Mouse (Mus musculus) MEL (cell line): ENCODE measurements around the gene Fam57b. TPM values are rescaled to one million over a fixed set of nuclear protein-coding genes. Genes with fewer than 3 reads are reported as not detected.
A peak's percentile ranks its signal among the peaks of the same experiment; 100 is the strongest.

Source experiments
- DNase-seq: peaks from one replicate; pipeline ENCODE4 v3.0.0; 2011; ENCODE audit warnings: low read depth, low spot score
- H3K27ac ChIP-seq: 2 replicates; pipeline ENCODE4 v1.5.1; 2012; ENCODE audit warnings: low read depth, mild to moderate bottlenecking, control low read depth, low read length, moderate library complexity; ENCODE audit not compliant: control insufficient read depth
- H3K27me3 ChIP-seq, 2 experiments: fragments of 150-350 bp in 1 of 2; sonication (generic) in 1 of 2; 2 replicates each; pipeline ENCODE4 v1.6.1; 2012; ENCODE audit warnings: low read length in 2 of 2, mild to moderate bottlenecking in 2 of 2, improper control_type of control experiment in 1 of 2, moderate library complexity in 1 of 2; ENCODE audit not compliant: insufficient read depth in 2 of 2, control insufficient read depth in 1 of 2
- H3K36me3 ChIP-seq, 2 experiments: 2 replicates each; pipeline ENCODE4 v1.6.1; 2012 to 2014; ENCODE audit warnings: low read length in 2 of 2, improper control_type of control experiment in 1 of 2, inconsistent platforms in 1 of 2, mild to moderate bottlenecking in 1 of 2; ENCODE audit not compliant: insufficient read depth in 2 of 2, control insufficient read depth in 1 of 2
- H3K4me1 ChIP-seq, 2 experiments: fragments of 150-350 bp in 1 of 2; sonication (generic) in 1 of 2; 2 replicates each; pipeline ENCODE4 v1.6.1; 2012; ENCODE audit warnings: low read length in 2 of 2, improper control_type of control experiment in 1 of 2, mild to moderate bottlenecking in 1 of 2; ENCODE audit not compliant: insufficient read depth in 2 of 2, control insufficient read depth in 1 of 2
- H3K4me3 ChIP-seq, 2 experiments: fragments of 150-350 bp in 1 of 2; sonication (generic) in 1 of 2; 2 replicates each; pipeline ENCODE4 v1.5.1; 2012; ENCODE audit warnings: low read depth in 2 of 2, low read length in 2 of 2, mild to moderate bottlenecking in 2 of 2, moderate library complexity in 2 of 2, control low read depth in 1 of 2, improper control_type of control experiment in 1 of 2; ENCODE audit not compliant: control insufficient read depth in 1 of 2, insufficient read depth in 1 of 2
- H3K79me2 ChIP-seq: 2 replicates; pipeline ENCODE4 v1.6.1; 2012; ENCODE audit warnings: mild to moderate bottlenecking, low read length, moderate library complexity; ENCODE audit not compliant: control insufficient read depth, poor library complexity, insufficient read depth
- H3K9ac ChIP-seq: 2 replicates; pipeline ENCODE4 v1.6.1; 2012; ENCODE audit warnings: low read depth, mild to moderate bottlenecking, control low read depth, low read length, moderate library complexity; ENCODE audit not compliant: control insufficient read depth, poor library complexity, severe bottlenecking
- H3K9me3 ChIP-seq: fragments of 150-350 bp; sonication (generic); replicated peaks from 2 replicates; pipeline ENCODE4 v1.6.1; 2012; ENCODE audit warnings: mild to moderate bottlenecking, low read length, improper control_type of control experiment, moderate library complexity; ENCODE audit not compliant: insufficient read depth
- BHLHE40 ChIP-seq: IDR thresholded peaks from 2 replicates; pipeline ENCODE4 v1.6.1; 2012; ENCODE audit warnings: low read depth, mild to moderate bottlenecking, inconsistent platforms, low read length, improper control_type of control experiment, borderline replicate concordance
- CHD1 ChIP-seq: IDR thresholded peaks from 2 replicates; pipeline ENCODE4 v1.6.1; 2012; ENCODE audit warnings: low read depth, mild to moderate bottlenecking, inconsistent platforms, low read length, improper control_type of control experiment
- CTCF ChIP-seq, 3 experiments: IDR thresholded peaks in 2 of 3; conservative IDR thresholded peaks in 1 of 3; 2 replicates each; pipeline ENCODE4 v1.5.1; 2011 to 2012; ENCODE audit warnings: low read length in 3 of 3, low read depth in 2 of 3, mild to moderate bottlenecking in 2 of 3, improper control_type of control experiment in 1 of 3, inconsistent platforms in 1 of 3, mixed read lengths in 1 of 3, moderate library complexity in 1 of 3; ENCODE audit not compliant: control insufficient read depth in 1 of 3, insufficient read depth in 1 of 3, poor library complexity in 1 of 3, severe bottlenecking in 1 of 3
- E2F4 ChIP-seq: IDR thresholded peaks from 2 replicates; pipeline ENCODE4 v1.6.1; 2011; ENCODE audit warnings: low read depth, low read length, improper control_type of control experiment, borderline replicate concordance
- ELF1 ChIP-seq: IDR thresholded peaks from 2 replicates; pipeline ENCODE4 v1.6.1; 2014; ENCODE audit warnings: low read depth, mild to moderate bottlenecking, inconsistent platforms, low read length, improper control_type of control experiment, moderate library complexity
- ETS1 ChIP-seq: IDR thresholded peaks from 2 replicates; pipeline ENCODE4 v1.6.1; 2012; ENCODE audit warnings: low read depth, mild to moderate bottlenecking, inconsistent platforms, low read length, improper control_type of control experiment, moderate library complexity
- GATA1 ChIP-seq: IDR thresholded peaks from 2 replicates; pipeline ENCODE4 v1.6.1; 2011; ENCODE audit warnings: low read depth, low read length, improper control_type of control experiment
- HCFC1 ChIP-seq: IDR thresholded peaks from 2 replicates; pipeline ENCODE4 v1.6.1; 2012; ENCODE audit warnings: low read depth, mild to moderate bottlenecking, inconsistent platforms, low read length, improper control_type of control experiment, moderate library complexity
- KAT2A ChIP-seq: conservative IDR thresholded peaks from 2 replicates; pipeline ENCODE4 v1.6.1; 2012; ENCODE audit warnings: low read depth, low read length, improper control_type of control experiment, inconsistent platforms
- MAFK ChIP-seq: IDR thresholded peaks from 2 replicates; pipeline ENCODE4 v1.6.1; 2011; ENCODE audit warnings: low read depth, mild to moderate bottlenecking, low read length, improper control_type of control experiment, borderline replicate concordance
- MEF2A ChIP-seq: IDR thresholded peaks from 2 replicates; pipeline ENCODE4 v1.6.1; 2014; ENCODE audit warnings: low read depth, mild to moderate bottlenecking, inconsistent platforms, low read length, improper control_type of control experiment; ENCODE audit not compliant: poor library complexity, insufficient replicate concordance, severe bottlenecking; ENCODE audit errors: extremely low read depth
- MXI1 ChIP-seq: IDR thresholded peaks from 2 replicates; pipeline ENCODE4 v1.6.1; 2011; ENCODE audit warnings: mild to moderate bottlenecking, low read depth, low read length, improper control_type of control experiment
- MYC ChIP-seq: IDR thresholded peaks from 2 replicates; pipeline ENCODE4 v1.6.1; 2011; ENCODE audit warnings: low read depth, mild to moderate bottlenecking, low read length, improper control_type of control experiment, moderate library complexity
- NELFE ChIP-seq: IDR thresholded peaks from 2 replicates; pipeline ENCODE4 v1.6.1; 2011; ENCODE audit warnings: low read depth, low read length, improper control_type of control experiment
- NRF1 ChIP-seq: IDR thresholded peaks from 2 replicates; pipeline ENCODE4 v1.6.1; 2014; ENCODE audit warnings: low read depth, mild to moderate bottlenecking, inconsistent platforms, low read length, improper control_type of control experiment, moderate library complexity; ENCODE audit not compliant: poor library complexity, insufficient read depth, severe bottlenecking
- POLR2AphosphoS2 ChIP-seq: IDR thresholded peaks from 2 replicates; pipeline ENCODE4 v1.6.1; 2011; ENCODE audit warnings: low read length, improper control_type of control experiment
- RAD21 ChIP-seq: IDR thresholded peaks from 2 replicates; pipeline ENCODE4 v1.6.1; 2011; ENCODE audit warnings: mild to moderate bottlenecking, low read depth, low read length, improper control_type of control experiment
- RCOR1 ChIP-seq: IDR thresholded peaks from 2 replicates; pipeline ENCODE4 v1.6.1; 2012; ENCODE audit warnings: low read depth, mild to moderate bottlenecking, inconsistent platforms, low read length, improper control_type of control experiment
- SIN3A ChIP-seq: IDR thresholded peaks from 2 replicates; pipeline ENCODE4 v1.6.1; 2012; ENCODE audit warnings: low read length, improper control_type of control experiment, inconsistent platforms
- SMC3 ChIP-seq: IDR thresholded peaks from 2 replicates; pipeline ENCODE4 v1.6.1; 2011; ENCODE audit warnings: low read depth, low read length, improper control_type of control experiment
- TAL1 ChIP-seq: IDR thresholded peaks from 2 replicates; pipeline ENCODE4 v1.6.1; 2012; ENCODE audit warnings: mild to moderate bottlenecking, inconsistent platforms, low read length, moderate library complexity, mixed read lengths
- TBP ChIP-seq: IDR thresholded peaks from 2 replicates; pipeline ENCODE4 v1.8.0; 2011; ENCODE audit warnings: low read depth, low read length, improper control_type of control experiment
- UBTF ChIP-seq: IDR thresholded peaks from 2 replicates; pipeline ENCODE4 v1.6.1; 2012; ENCODE audit warnings: low read depth, mild to moderate bottlenecking, inconsistent platforms, low read length, improper control_type of control experiment, moderate library complexity, borderline replicate concordance; ENCODE audit not compliant: insufficient read depth
- USF1 ChIP-seq: IDR thresholded peaks from 2 replicates; pipeline ENCODE4 v1.6.1; 2014; ENCODE audit warnings: low read depth, mild to moderate bottlenecking, inconsistent platforms, low read length, improper control_type of control experiment, moderate library complexity
- ZC3H11A ChIP-seq: IDR thresholded peaks from 2 replicates; pipeline ENCODE4 v1.6.1; 2012; ENCODE audit warnings: low read depth, mild to moderate bottlenecking, inconsistent platforms, low read length, improper control_type of control experiment
- ZKSCAN1 ChIP-seq: IDR thresholded peaks from 2 replicates; pipeline ENCODE4 v1.6.1; 2012; ENCODE audit warnings: low read depth, mild to moderate bottlenecking, inconsistent platforms, low read length, improper control_type of control experiment, moderate library complexity
- ZMIZ1 ChIP-seq: IDR thresholded peaks from 2 replicates; pipeline ENCODE4 v1.6.1; 2012; ENCODE audit warnings: low read depth, mild to moderate bottlenecking, inconsistent platforms, low read length, improper control_type of control experiment, moderate library complexity
- ZNF384 ChIP-seq: IDR thresholded peaks from 2 replicates; pipeline ENCODE4 v1.6.1; 2012; ENCODE audit warnings: low read depth, mild to moderate bottlenecking, inconsistent platforms, low read length, improper control_type of control experiment
- polyA plus RNA-seq, 2 experiments: library from polyadenylated mRNA; stranded (reverse) in 1 of 2; unstranded in 1 of 2; fragments of >175 nt in 1 of 2; fragments of >200 nt in 1 of 2; gene quantifications; 2 replicates each; pipeline versions ENCODE4 v1.2.1 to v1.2.4; 2012; ENCODE audit warnings: low replicate concordance in 2 of 2, low read depth in 1 of 2; ENCODE audit not compliant: insufficient read length in 2 of 2, insufficient read depth in 1 of 2, missing spikeins in 1 of 2
- total RNA-seq: library from RNA; depleted of rRNA; stranded (reverse); fragments of 300-350 nt; gene quantifications from 2 replicates; pipeline ENCODE4 v1.2.3, GENCODE M21; 2012

The Fam57b gene
- total and polyA plus RNA-seq, 3 experiments = 0.50 to 1.7 TPM; not detected in 1

DNA sequence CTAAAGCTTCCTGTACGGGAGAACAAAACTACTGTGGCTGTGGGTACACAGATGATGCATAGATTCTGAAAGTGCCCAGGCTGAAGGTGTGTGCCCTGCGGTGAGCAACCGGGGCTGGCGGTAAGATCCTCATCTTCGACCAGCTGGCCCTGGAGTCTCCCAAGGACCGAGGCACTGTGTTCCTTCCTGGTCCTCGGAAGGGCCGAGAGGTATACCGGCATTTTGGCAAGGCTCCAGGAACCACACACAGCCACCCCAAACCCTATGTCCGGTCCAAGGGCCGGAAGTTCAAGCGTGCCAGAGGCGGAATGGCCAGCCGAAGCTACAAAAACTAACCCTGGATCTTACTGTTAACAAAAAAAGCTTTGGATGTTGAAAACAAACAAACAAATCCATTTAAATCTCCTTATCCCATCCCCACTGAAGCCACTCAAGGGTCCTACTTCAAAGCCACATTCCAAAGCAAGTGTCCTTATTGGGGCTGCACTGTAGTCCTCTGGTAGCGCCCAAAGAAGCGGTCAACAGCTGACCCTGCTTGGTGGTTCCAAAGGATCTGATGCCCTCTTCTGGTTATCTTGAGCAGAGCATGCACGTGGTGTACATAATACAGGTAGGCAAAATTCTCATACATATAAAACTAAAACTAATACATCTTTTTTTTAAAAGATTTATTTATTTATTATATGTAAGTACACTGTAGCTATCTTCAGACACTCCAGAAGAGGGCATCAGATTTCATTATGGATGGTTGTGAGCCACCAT is 47.7 kb upstream of the Fam57b start:
- H3K36me3 ChIP-seq = no peaks in the 10 kb centered on the region
- DNase-seq = no peak
- peaks cover 0 to 2% of the 10 kb centered on the region in 2 experiments; a peak in 1 of 4 replicates for H3K27me3 ChIP-seq
- no peak overlapping the region for H3K9ac ChIP-seq
- H3K79me2 ChIP-seq = no peaks in the 10 kb centered on the region
- no peak overlapping the region for H3K27ac ChIP-seq
- no peak overlapping the region for H3K4me3 ChIP-seq
- TF ChIP-seq NRF1 = no peak
- no peak for TF ChIP-seq UBTF
- TF ChIP-seq SMC3 = 0 out of 2 replicates have a peak, but pooled peaks have one; percentile 16
- TF ChIP-seq CTCF (IDR thresholded peaks at IDR 0.05 in 2 of 3, conservative IDR thresholded peaks at IDR 0.05 in 1 of 3; ENCODE audit: control insufficient read depth in 1 of 3, insufficient read depth in 1 of 3, low read depth in 2 of 3, low read length in 3 of 3, poor library complexity in 1 of 3, severe bottlenecking in 1 of 3) = peak; percentile 7 to 30 (median 15); a peak in 3 of 6 replicates
- no peak for TF ChIP-seq KAT2A
- TF ChIP-seq BHLHE40 = no peak
- peak; percentile 19 for TF ChIP-seq RAD21
- TF ChIP-seq MEF2A = no peak
- TF ChIP-seq, all 39 proteins: peak for 3
- H3K9me3 ChIP-seq = no peaks in the 10 kb centered on the region
- peaks cover 0 to 3% of the 10 kb centered on the region in 2 experiments; a peak in 2 of 4 replicates for H3K4me1 ChIP-seq

DNA sequence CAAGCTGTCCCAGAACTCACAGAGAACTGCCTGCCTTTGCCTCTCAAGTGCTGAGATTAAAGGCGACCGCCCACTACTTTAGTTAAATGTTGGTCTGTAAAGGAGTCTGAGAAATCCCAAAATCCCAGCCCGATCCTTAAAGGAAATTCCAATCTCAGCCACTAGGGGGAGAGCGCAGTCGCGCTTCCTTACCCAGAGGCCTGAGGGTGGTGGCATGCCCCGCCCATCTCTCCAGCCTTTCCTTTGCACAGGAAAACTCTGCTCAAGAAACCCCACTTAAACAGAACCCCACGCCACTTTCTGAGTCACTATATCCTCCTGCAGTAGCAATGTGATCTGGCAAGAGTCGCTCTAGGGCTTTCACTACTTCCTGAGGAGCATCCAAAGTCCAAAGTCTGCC is 42.6 kb upstream of the Fam57b start:
- no peaks in the 10 kb centered on the region for H3K9me3 ChIP-seq
- peak overlapping the region; percentile 7; the same call in 1 of the 2 replicates for H3K9ac ChIP-seq
- H3K27ac ChIP-seq = no peak overlapping the region
- H3K36me3 ChIP-seq = peaks cover 0 to 2% of the 10 kb centered on the region in 2 experiments; a peak in 1 of 4 replicates
- peaks cover 3% of the 10 kb centered on the region in 2 experiments; a peak in 2 of 4 replicates for H3K4me1 ChIP-seq
- H3K79me2 ChIP-seq = no peaks in the 10 kb centered on the region; the same call in 1 of the 2 replicates
- peak overlapping the region; percentile 2 to 40; a peak in 3 of 4 replicates for H3K4me3 ChIP-seq
- no peaks in the 10 kb centered on the region for H3K27me3 ChIP-seq
- DNase-seq = peak; percentile 81
- TF ChIP-seq BHLHE40 (no peak), ETS1 (no peak), CTCF (IDR thresholded peaks at IDR 0.05 in 2 of 3, conservative IDR thresholded peaks at IDR 0.05 in 1 of 3; ENCODE audit: control insufficient read depth in 1 of 3, insufficient read depth in 1 of 3, low read depth in 2 of 3, low read length in 3 of 3, poor library complexity in 1 of 3, severe bottlenecking in 1 of 3) (peak; percentile 79 to 85 (median 85)), ZC3H11A (peak; percentile 35; the same call in 1 of the 2 replicates), ZMIZ1 (no peak), MAFK (no peak), E2F4 (no peak), MXI1 (no peak), UBTF (no peak), RCOR1 (no peak), USF1 (no peak), TBP (peak; percentile 25; the same call in 1 of the 2 replicates), TAL1 (no peak), GATA1 (no peak), HCFC1 (0 out of 2 replicates have a peak, but pooled peaks have one; percentile 43), SMC3 (peak; percentile 72), NELFE (no peak), MYC (no peak), MEF2A (no peak), ELF1 (0 out of 2 replicates have a peak, but pooled peaks have one; percentile 62), SIN3A (peak; percentile 31; the same call in 1 of the 2 replicates), ZNF384 (no peak), ZKSCAN1 (no peak), CHD1 (no peak), POLR2AphosphoS2 (no peak)
